In genomic region chr13:97510431-97511261, GRCm38 (mm10) we compare ENCODE assay signal across 8 mouse cellular contexts.
A peak's percentile ranks its signal among the peaks of the same experiment; 100 is the strongest.
DNase-seq lines count a peak whose midpoint lies in the region; ATAC-seq lines count a peak whose summit lies in the region.

No protein-coding gene starts in this region.

- H3K4me3 ChIP-seq in lung, embryonic 16.5 days (ENCODE audit: low read length) = no peak overlapping the region
- H3K4me3 ChIP-seq in hindbrain, embryonic 16.5 days (ENCODE audit: low read length) = no peak overlapping the region
- no peak overlapping the region for H3K4me3 ChIP-seq in stomach, embryonic 14.5 days (ENCODE audit: low read depth, low read length)

- H3K27me3 ChIP-seq in lung, embryonic 16.5 days (ENCODE audit: control insufficient read depth, insufficient read depth, low read depth, low read length) = no peaks in the 10 kb centered on the region
- no peaks in the 10 kb centered on the region for H3K27me3 ChIP-seq in hindbrain, embryonic 16.5 days (replicated peaks; ENCODE audit: control insufficient read depth, insufficient read depth, low read length)
- no peaks in the 10 kb centered on the region for H3K27me3 ChIP-seq in stomach, embryonic 14.5 days (ENCODE audit: control insufficient read depth, insufficient read depth, low read length)

- peaks cover 14% of the 10 kb centered on the region for H3K4me1 ChIP-seq in lung, embryonic 16.5 days (replicated peaks; ENCODE audit: control insufficient read depth, insufficient read depth, low read length)
- peaks cover 6% of the 10 kb centered on the region; the same call in 1 of the 2 replicates for H3K4me1 ChIP-seq in hindbrain, embryonic 16.5 days (ENCODE audit: control insufficient read depth, insufficient read depth, low read depth, low read length)
- peaks cover 16% of the 10 kb centered on the region; the same call in 1 of the 2 replicates for H3K4me1 ChIP-seq in stomach, embryonic 14.5 days (ENCODE audit: control insufficient read depth, insufficient read depth, low read length)

- H3K4me2 ChIP-seq in lung, embryonic 16.5 days (ENCODE audit: low read depth, low read length) = peak overlapping the region; percentile 4; the same call in 1 of the 2 replicates
- H3K4me2 ChIP-seq in hindbrain, embryonic 16.5 days (ENCODE audit: low read length) = no peak overlapping the region
- no peak overlapping the region; the same call in 1 of the 2 replicates for H3K4me2 ChIP-seq in stomach, embryonic 14.5 days (replicated peaks; ENCODE audit: low read depth, low read length)

- DNase-seq in adrenal gland, adult (ENCODE audit: inconsistent age in 2 of 2, low spot score in 1 of 2) = peak; percentile 41 to 81
- no peak for DNase-seq in adrenal gland, postnatal 14 days
- no peak for DNase-seq in lung, postnatal 10 days
- DNase-seq in cerebellum, postnatal 4 days (ENCODE audit: low spot score in 2 of 2) = no peak
- DNase-seq in layer of hippocampus, adult 8-10 months (ENCODE audit: low spot score in 2 of 2) = no peak

- peak overlapping the region; percentile 45; the same call in 1 of the 2 replicates for H3K27ac ChIP-seq in lung, embryonic 16.5 days (ENCODE audit: low read length)
- H3K27ac ChIP-seq in hindbrain, embryonic 16.5 days (ENCODE audit: low read depth, low read length) = no peak overlapping the region
- peak overlapping the region; percentile 66; the same call in 1 of the 2 replicates for H3K27ac ChIP-seq in stomach, embryonic 14.5 days (ENCODE audit: low read length)

- no peaks in the 10 kb centered on the region for H3K9me3 ChIP-seq in lung, embryonic 16.5 days (ENCODE audit: control insufficient read depth, low read length)
- no peaks in the 10 kb centered on the region for H3K9me3 ChIP-seq in hindbrain, embryonic 16.5 days (ENCODE audit: control insufficient read depth, low read length)
- H3K9me3 ChIP-seq in stomach, embryonic 14.5 days (ENCODE audit: control insufficient read depth, low read depth, low read length) = no peaks in the 10 kb centered on the region

- H3K9ac ChIP-seq in lung, embryonic 16.5 days (ENCODE audit: low read length) = no peak overlapping the region
- no peak overlapping the region for H3K9ac ChIP-seq in hindbrain, embryonic 16.5 days (ENCODE audit: low read depth, low read length)
- H3K9ac ChIP-seq in stomach, embryonic 14.5 days (replicated peaks; ENCODE audit: low read depth, low read length) = no peak overlapping the region

- peak; percentile 87 for ATAC-seq in lung, embryonic 16.5 days (ENCODE audit: low read depth)
- ATAC-seq in hindbrain, embryonic 16.5 days = 0 out of 2 replicates have a peak, but pooled peaks have one; percentile 29
- ATAC-seq in stomach, embryonic 14.5 days (ENCODE audit: insufficient number of reproducible peaks, insufficient read depth, low FRiP score, low read depth) = peak; percentile 80

- WGBS in lung, embryonic 16.5 days = 18% methylated on average over 10 of the region's 10 CpGs
- 65% methylated on average over 10 of the region's 10 CpGs for WGBS in hindbrain, embryonic 16.5 days
- 48% methylated on average over 10 of the region's 10 CpGs for WGBS in stomach, embryonic 14.5 days

- H3K36me3 ChIP-seq in lung, embryonic 16.5 days (ENCODE audit: control insufficient read depth, insufficient read depth, low read length) = no peaks in the 10 kb centered on the region
- no peaks in the 10 kb centered on the region for H3K36me3 ChIP-seq in hindbrain, embryonic 16.5 days (ENCODE audit: control insufficient read depth, insufficient read depth, low read length)
- no peaks in the 10 kb centered on the region for H3K36me3 ChIP-seq in stomach, embryonic 14.5 days (ENCODE audit: control insufficient read depth, insufficient read depth, low read length)

Comparison
In these comparisons a context has a peak if more than half of its experiments do, and no peak if none do; other contexts are left out.
1. DNase-seq: peak in adrenal gland, adult (2 of 2); none in adrenal gland, postnatal 14 days (single experiment), lung, postnatal 10 days (single experiment), cerebellum, postnatal 4 days (0 of 2) and layer of hippocampus, adult 8-10 months (0 of 2).
2. ATAC-seq: peak in every context shown above with its lines; median percentile 87 in lung, embryonic 16.5 days; 80 in stomach, embryonic 14.5 days; 29 in hindbrain, embryonic 16.5 days.